Mouse (Mus musculus): ENCODE results near the gene Itpr2. TPM values are rescaled to one million over a fixed set of nuclear protein-coding genes. Genes with fewer than 3 reads are reported as not detected.

Itpr2 gene
- polyA plus RNA-seq, 1 experiment from 2014 or later = 32.4 TPM

DNA sequence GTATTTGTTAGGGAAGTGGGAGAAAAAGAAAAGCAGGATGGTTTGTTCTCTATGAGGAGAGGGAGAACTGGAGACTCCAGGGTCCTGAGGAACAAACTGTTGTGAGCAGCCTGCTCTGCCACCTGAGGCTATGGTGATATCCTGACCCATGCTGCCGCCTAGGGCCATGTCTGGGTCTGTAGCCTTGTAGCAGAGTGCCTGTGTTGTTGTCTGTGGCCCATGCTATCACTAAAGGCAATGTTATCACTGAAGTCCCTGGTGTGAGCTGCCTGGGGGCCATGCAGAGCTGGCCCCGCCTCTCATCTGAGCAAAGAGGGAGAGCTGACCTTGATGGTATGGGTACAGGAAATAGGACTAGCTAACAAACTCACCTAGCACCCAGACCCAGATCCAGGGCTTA lies 7.9 kb upstream of the Itpr2 start:
- no peak overlapping the region for H3K27ac ChIP-seq (ENCODE audit: poor library complexity, severe bottlenecking)
- H3K4me1 ChIP-seq (replicated peaks) = peaks cover 32% of the 10 kb centered on the region
- H3K4me2 ChIP-seq = no peak overlapping the region
- no peak overlapping the region for H3K9ac ChIP-seq
- H3K27me3 ChIP-seq (replicated peaks) = no peaks in the 10 kb centered on the region
- ATAC-seq (ENCODE audit: insufficient number of reproducible peaks, low FRiP score) = no peak
- no peak overlapping the region for H3K4me3 ChIP-seq
- H3K9me3 ChIP-seq (replicated peaks) = no peaks in the 10 kb centered on the region
- WGBS = 42% methylated on average over 2 of the region's 2 CpGs
- H3K36me3 ChIP-seq = no peaks in the 10 kb centered on the region

DNA sequence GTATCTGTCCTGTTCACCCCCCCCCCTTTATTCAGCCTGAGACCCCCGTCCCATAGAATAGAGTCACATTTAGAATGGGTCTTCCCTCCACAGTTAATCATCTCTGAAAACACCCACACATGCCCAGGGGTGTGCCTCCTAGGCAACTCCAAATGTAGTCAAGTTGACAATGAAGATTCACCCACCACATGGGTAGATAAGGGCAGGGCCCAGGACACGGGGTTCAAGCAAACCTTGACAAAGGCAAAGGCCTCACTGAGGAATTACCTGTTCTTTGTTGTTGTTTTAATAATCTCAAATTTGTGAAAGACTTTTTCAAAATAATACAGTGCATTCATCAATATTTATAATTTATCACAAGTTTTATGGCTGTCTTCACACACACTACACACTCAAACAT lies 2.4 kb upstream of the Itpr2 start:
- WGBS = 74% methylated on average over 2 of the region's 2 CpGs
- H3K4me2 ChIP-seq = no peak overlapping the region
- no peak for ATAC-seq (ENCODE audit: insufficient number of reproducible peaks, low FRiP score)
- H3K27ac ChIP-seq (ENCODE audit: poor library complexity, severe bottlenecking) = no peak overlapping the region
- no peaks in the 10 kb centered on the region for H3K36me3 ChIP-seq
- H3K4me3 ChIP-seq = no peak overlapping the region
- no peaks in the 10 kb centered on the region for H3K9me3 ChIP-seq (replicated peaks)
- H3K4me1 ChIP-seq (replicated peaks) = peaks cover 27% of the 10 kb centered on the region
- no peak overlapping the region for H3K9ac ChIP-seq
- no peaks in the 10 kb centered on the region for H3K27me3 ChIP-seq (replicated peaks)

- ATAC-seq (ENCODE audit: insufficient number of reproducible peaks, low FRiP score) = no peak
- no peaks in the 10 kb centered on the region for H3K27me3 ChIP-seq (replicated peaks)
- peak overlapping the region; percentile 81 for H3K9ac ChIP-seq
- H3K27ac ChIP-seq (ENCODE audit: poor library complexity, severe bottlenecking) = peak overlapping the region; percentile 57; the same call in 1 of the 2 replicates
- H3K4me3 ChIP-seq = peak overlapping the region; percentile 68
- H3K4me1 ChIP-seq (replicated peaks) = peaks cover 33% of the 10 kb centered on the region
- WGBS = 29% methylated on average over 3 of the region's 3 CpGs
- no peaks in the 10 kb centered on the region for H3K9me3 ChIP-seq (replicated peaks)
- H3K4me2 ChIP-seq = peak overlapping the region; percentile 81
- no peaks in the 10 kb centered on the region for H3K36me3 ChIP-seq
Measured at GRCm38 (mm10) chr6:146502856-146503255, 833 bp upstream of the Itpr2 start.

DNA sequence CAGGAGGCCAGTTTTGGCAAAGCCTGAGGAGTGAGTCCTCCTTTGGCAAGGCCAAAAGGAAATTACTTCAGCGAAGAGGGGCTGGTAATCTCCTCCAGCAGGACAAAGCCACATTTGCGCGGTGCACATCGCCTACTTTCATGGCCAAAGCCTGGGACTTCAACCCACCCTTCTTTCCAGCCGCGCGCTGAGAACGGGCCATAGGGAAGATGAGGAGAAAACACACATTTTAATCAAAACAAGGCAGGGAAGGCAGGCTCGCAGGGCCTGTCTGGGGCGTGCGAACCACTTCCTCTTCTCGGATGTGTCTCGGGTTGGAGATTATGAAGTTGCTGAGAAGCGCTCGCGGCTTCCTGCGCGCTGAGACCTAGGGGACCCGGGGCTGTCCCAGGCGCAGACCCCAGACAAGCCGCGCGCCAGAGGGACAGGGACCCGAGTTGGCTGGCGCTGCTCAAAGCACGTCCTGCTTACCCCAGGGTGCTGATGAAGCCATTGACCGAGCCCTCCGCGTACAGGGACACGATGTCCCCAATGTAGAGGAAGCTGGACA lies 632 bp downstream of the Itpr2 start:
- Histone ChIP-seq H3K4me3 (peak overlapping the region; percentile 68), H3K4me1 (replicated peaks) (peaks cover 37% of the 10 kb centered on the region), H3K36me3 (no peaks in the 10 kb centered on the region), H3K4me2 (peak overlapping the region; percentile 81), H3K27me3 (replicated peaks) (no peaks in the 10 kb centered on the region), H3K9ac (peak overlapping the region; percentile 81), H3K9me3 (replicated peaks) (no peaks in the 10 kb centered on the region), H3K27ac (ENCODE audit: poor library complexity, severe bottlenecking) (peak overlapping the region; percentile 84)
- ATAC-seq (ENCODE audit: insufficient number of reproducible peaks, low FRiP score) = peak; percentile 46
- under 1% methylated on average over 30 of the region's 30 CpGs for WGBS

GRCm38 (mm10) chr6:146500771-146501170 lies 1.3 kb downstream of the Itpr2 start:
- Histone ChIP-seq H3K27me3 (replicated peaks) (no peaks in the 10 kb centered on the region), H3K27ac (ENCODE audit: poor library complexity, severe bottlenecking) (peak overlapping the region; percentile 84), H3K36me3 (no peaks in the 10 kb centered on the region), H3K9me3 (replicated peaks) (no peaks in the 10 kb centered on the region), H3K9ac (peak overlapping the region; percentile 81), H3K4me3 (peak overlapping the region; percentile 68), H3K4me1 (replicated peaks) (peaks cover 37% of the 10 kb centered on the region), H3K4me2 (peak overlapping the region; percentile 81)
- no peak for ATAC-seq (ENCODE audit: insufficient number of reproducible peaks, low FRiP score)
- 42% methylated on average over 5 of the region's 5 CpGs for WGBS

- H3K9me3 ChIP-seq (replicated peaks) = no peaks in the 10 kb centered on the region
- H3K9ac ChIP-seq = peak overlapping the region; percentile 81
- H3K4me2 ChIP-seq = peak overlapping the region; percentile 81
- ATAC-seq (ENCODE audit: insufficient number of reproducible peaks, low FRiP score) = no peak
- H3K36me3 ChIP-seq = no peaks in the 10 kb centered on the region
- H3K4me3 ChIP-seq = peak overlapping the region; percentile 68
- peaks cover 37% of the 10 kb centered on the region for H3K4me1 ChIP-seq (replicated peaks)
- H3K27ac ChIP-seq (ENCODE audit: poor library complexity, severe bottlenecking) = 0 out of 2 replicates have a peak overlapping the region, but pooled peaks have one; percentile 84
- no peaks in the 10 kb centered on the region for H3K27me3 ChIP-seq (replicated peaks)
- 54% methylated on average over 6 of the region's 6 CpGs for WGBS
Measured at GRCm38 (mm10) chr6:146500206-146500605, 1.8 kb downstream of the Itpr2 start.

DNA sequence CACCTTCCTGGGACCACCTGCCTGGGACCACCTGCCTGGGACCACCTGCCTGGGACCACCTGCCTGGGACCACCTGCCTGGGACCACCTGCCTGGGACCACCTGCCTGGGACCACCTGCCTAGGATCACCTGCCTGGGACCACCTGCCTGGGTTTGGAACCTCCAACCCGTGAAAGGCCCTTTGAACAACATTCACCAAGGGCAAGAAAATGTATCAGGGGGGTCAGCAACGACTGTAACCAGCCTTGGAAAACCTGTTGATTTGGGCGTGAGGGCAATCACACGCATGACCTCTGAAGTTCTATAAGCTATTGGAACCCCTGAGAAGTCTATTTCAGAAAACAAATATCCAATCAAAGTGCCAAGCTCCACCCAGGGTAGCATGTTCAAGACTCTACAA lies 2.5 kb downstream of the Itpr2 start:
- peak overlapping the region; percentile 81 for H3K4me2 ChIP-seq
- no peak overlapping the region for H3K9ac ChIP-seq
- no peak for ATAC-seq (ENCODE audit: insufficient number of reproducible peaks, low FRiP score)
- H3K27me3 ChIP-seq (replicated peaks) = no peaks in the 10 kb centered on the region
- H3K9me3 ChIP-seq (replicated peaks) = no peaks in the 10 kb centered on the region
- H3K27ac ChIP-seq (ENCODE audit: poor library complexity, severe bottlenecking) = no peak overlapping the region
- H3K36me3 ChIP-seq = no peaks in the 10 kb centered on the region
- WGBS = 69% methylated on average over 4 of the region's 4 CpGs
- H3K4me3 ChIP-seq = peak overlapping the region; percentile 68
- H3K4me1 ChIP-seq (replicated peaks) = peaks cover 37% of the 10 kb centered on the region

GRCm38 (mm10) chr6:146498416-146498815 lies 3.6 kb downstream of the Itpr2 start:
- no peaks in the 10 kb centered on the region for H3K36me3 ChIP-seq
- H3K4me2 ChIP-seq = 0 out of 2 replicates have a peak overlapping the region, but pooled peaks have one; percentile 9
- no peak overlapping the region for H3K9ac ChIP-seq
- WGBS = 75% methylated on average over 3 of the region's 3 CpGs
- no peak overlapping the region for H3K27ac ChIP-seq (ENCODE audit: poor library complexity, severe bottlenecking)
- H3K27me3 ChIP-seq (replicated peaks) = no peaks in the 10 kb centered on the region
- H3K4me3 ChIP-seq = no peak overlapping the region
- ATAC-seq (ENCODE audit: insufficient number of reproducible peaks, low FRiP score) = no peak
- H3K4me1 ChIP-seq (replicated peaks) = peaks cover 35% of the 10 kb centered on the region
- H3K9me3 ChIP-seq (replicated peaks) = no peaks in the 10 kb centered on the region

- no peak overlapping the region for H3K4me3 ChIP-seq
- H3K27me3 ChIP-seq (replicated peaks) = no peaks in the 10 kb centered on the region
- no peak overlapping the region for H3K27ac ChIP-seq (ENCODE audit: poor library complexity, severe bottlenecking)
- no peaks in the 10 kb centered on the region for H3K36me3 ChIP-seq
- no peak overlapping the region for H3K9ac ChIP-seq
- ATAC-seq (ENCODE audit: insufficient number of reproducible peaks, low FRiP score) = no peak
- WGBS = 60% methylated on average over 4 of the region's 4 CpGs
- H3K4me1 ChIP-seq (replicated peaks) = peaks cover 30% of the 10 kb centered on the region
- no peaks in the 10 kb centered on the region for H3K9me3 ChIP-seq (replicated peaks)
- no peak overlapping the region for H3K4me2 ChIP-seq
Measured at GRCm38 (mm10) chr6:146497866-146498265, 4.2 kb downstream of the Itpr2 start.

DNA sequence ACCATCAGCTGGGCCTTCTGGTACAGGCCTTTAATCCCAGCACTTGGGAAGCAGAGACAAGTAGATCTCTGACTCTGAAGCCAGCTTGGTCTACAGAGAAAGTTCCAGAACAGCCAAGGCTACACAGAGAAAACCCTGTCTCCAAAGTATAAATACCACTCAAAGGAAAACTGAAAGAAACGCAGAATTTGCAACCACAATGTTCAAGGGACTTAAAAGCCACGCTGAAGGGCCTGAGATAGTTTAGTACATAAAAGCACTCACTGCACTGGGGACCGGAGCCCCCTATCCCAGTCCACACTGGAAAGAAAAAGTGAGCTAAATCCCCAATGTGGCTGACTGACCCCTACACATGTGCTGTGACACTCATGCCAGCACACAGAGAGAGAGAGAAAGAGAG lies 4.6 kb downstream of the Itpr2 start:
- no peaks in the 10 kb centered on the region for H3K9me3 ChIP-seq (replicated peaks)
- no peaks in the 10 kb centered on the region for H3K27me3 ChIP-seq (replicated peaks)
- H3K4me1 ChIP-seq (replicated peaks) = peaks cover 27% of the 10 kb centered on the region
- no peak overlapping the region for H3K4me2 ChIP-seq
- no peaks in the 10 kb centered on the region for H3K36me3 ChIP-seq
- no peak overlapping the region for H3K4me3 ChIP-seq
- no peak overlapping the region for H3K27ac ChIP-seq (ENCODE audit: poor library complexity, severe bottlenecking)
- ATAC-seq (ENCODE audit: insufficient number of reproducible peaks, low FRiP score) = no peak
- H3K9ac ChIP-seq = no peak overlapping the region
- WGBS = 77% methylated on average over 3 of the region's 3 CpGs

GRCm38 (mm10) chr6:146491680-146492079 lies 10.3 kb downstream of the Itpr2 start:
- H3K27ac ChIP-seq (ENCODE audit: poor library complexity, severe bottlenecking) = no peak overlapping the region
- 77% methylated on average over 2 of the region's 2 CpGs for WGBS
- H3K36me3 ChIP-seq = no peaks in the 10 kb centered on the region
- no peak overlapping the region for H3K4me2 ChIP-seq
- peaks cover 15% of the 10 kb centered on the region for H3K4me1 ChIP-seq (replicated peaks)
- no peak overlapping the region for H3K9ac ChIP-seq
- ATAC-seq (ENCODE audit: insufficient number of reproducible peaks, low FRiP score) = no peak
- no peaks in the 10 kb centered on the region for H3K27me3 ChIP-seq (replicated peaks)
- no peaks in the 10 kb centered on the region for H3K9me3 ChIP-seq (replicated peaks)
- H3K4me3 ChIP-seq = no peak overlapping the region

DNA sequence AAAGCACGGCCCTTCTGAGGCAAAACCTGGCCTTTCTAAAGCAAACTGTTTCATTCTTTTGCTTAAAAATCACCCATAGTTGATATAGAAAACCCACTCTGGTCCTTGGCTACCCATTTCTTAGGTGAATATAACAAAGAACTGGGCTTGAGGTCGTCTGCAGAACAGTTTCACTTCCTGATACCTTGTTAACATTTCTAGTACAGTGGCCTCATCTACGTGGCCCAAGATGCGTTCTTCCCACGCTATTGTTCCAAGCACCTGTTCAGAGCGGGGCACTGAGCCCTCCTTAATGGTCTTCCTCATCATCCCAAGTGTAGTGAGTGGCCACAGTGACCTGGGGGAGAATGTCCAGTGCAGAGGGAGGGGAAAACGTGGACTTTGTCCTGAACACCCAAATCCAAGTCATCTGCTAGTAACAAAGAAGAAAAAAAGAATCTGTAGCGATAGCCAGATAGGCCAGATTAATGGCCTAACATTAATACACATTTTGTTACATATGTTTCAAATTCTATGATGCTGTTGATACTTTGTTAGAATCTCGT lies 11.5 kb downstream of the Itpr2 start:
- no peaks in the 10 kb centered on the region for H3K27me3 ChIP-seq (replicated peaks)
- no peaks in the 10 kb centered on the region for H3K36me3 ChIP-seq
- 83% methylated on average over 9 of the region's 9 CpGs for WGBS
- no peak overlapping the region for H3K27ac ChIP-seq (ENCODE audit: poor library complexity, severe bottlenecking)
- no peaks in the 10 kb centered on the region for H3K9me3 ChIP-seq (replicated peaks)
- ATAC-seq (ENCODE audit: insufficient number of reproducible peaks, low FRiP score) = no peak
- no peak overlapping the region for H3K9ac ChIP-seq
- H3K4me2 ChIP-seq = no peak overlapping the region
- H3K4me3 ChIP-seq = no peak overlapping the region
- peaks cover 22% of the 10 kb centered on the region for H3K4me1 ChIP-seq (replicated peaks)

All from heart, embryonic 12.5 days (tissue).